Mouse (Mus musculus) CD8-positive naive resting alpha-beta T cell, adult 57 days (primary cell): ENCODE measurements around the gene Fcgrt. TPM values are rescaled to one million over a fixed set of nuclear protein-coding genes. Genes with fewer than 3 reads are reported as not detected.

Experiments
- total RNA-seq: library from RNA; stranded (reverse); gene quantifications from one replicate; pipeline ENCODE4 v1.2.4, GENCODE M21; 2023

Fcgrt gene
- 49.4 TPM for total RNA-seq

GRCm38 (mm10) chr7:45103652-45104180, at the start of gene Fcgrt:
Gene Fcgrt, minus strand, starts transcription at chr7:45103851.

GRCm38 (mm10) chr7:45135993-45136567, 32.4 kb upstream of the Fcgrt start, which contains the start of the genes Gm45713 and Flt3l:
Gene Gm45713, minus strand, starts transcription at chr7:45136231.
Gene Flt3l, minus strand, starts transcription at chr7:45136432.

GRCm38 (mm10) chr7:45128624-45129246, 25.1 kb upstream of the Fcgrt start, which contains the start of gene Rpl13a:
Gene Rpl13a, minus strand, starts transcription at chr7:45128761.

GRCm38 (mm10) chr7:45124224-45125143, 20.8 kb upstream of the Fcgrt start, which contains the start of gene Rps11:
Gene Rps11, minus strand, starts transcription at chr7:45124439.

GRCm38 (mm10) chr7:45092048-45092447, 11.6 kb downstream of the Fcgrt start, which contains the start of gene Rcn3:
Gene Rcn3, minus strand, starts transcription at chr7:45092221.

GRCm38 (mm10) chr7:45062239-45062835, 41.3 kb downstream of the Fcgrt start, which contains the start of the genes Nosip and Prrg2:
Gene Nosip, plus strand, starts transcription at chr7:45062429.
Gene Prrg2, minus strand, starts transcription at chr7:45062677.

GRCm38 (mm10) chr7:45052862-45053116, 50.9 kb downstream of the Fcgrt start, which contains the start of gene Prr12:
Gene Prr12, minus strand, starts transcription at chr7:45052881.

Other genes starting within 250 kb of the Fcgrt start
- 46.8 TPM for gene Pnkp, start 246.7 kb downstream of the Fcgrt start, total RNA-seq
- gene Ptov1, start 234.1 kb downstream of the Fcgrt start, total RNA-seq: 26.6 TPM
- gene Med25, start 211.1 kb downstream of the Fcgrt start, total RNA-seq: 62.0 TPM
- 23.6 TPM for gene Fuz, start 207.8 kb downstream of the Fcgrt start, total RNA-seq
- 88.4 TPM for gene Ap2a1, start 174.4 kb downstream of the Fcgrt start, total RNA-seq
- gene Tsks, start 160.6 kb downstream of the Fcgrt start, total RNA-seq: not detected
- gene Cpt1c, start 129.0 kb downstream of the Fcgrt start, total RNA-seq: not detected
- gene Prmt1, start 117.3 kb downstream of the Fcgrt start, total RNA-seq: 147 TPM
- gene Irf3, start 106.2 kb downstream of the Fcgrt start, total RNA-seq: 127 TPM
- 20.4 TPM for gene Bcl2l12, start 105.1 kb downstream of the Fcgrt start, total RNA-seq
- 77.3 TPM for gene Scaf1, start 87.5 kb downstream of the Fcgrt start, total RNA-seq
- gene Rras, start 85.9 kb downstream of the Fcgrt start, total RNA-seq: 11.4 TPM
- 65.4 TPM for gene Prr12, start 51.0 kb downstream of the Fcgrt start, total RNA-seq
- 59.3 TPM for gene Nosip, start 41.4 kb downstream of the Fcgrt start, total RNA-seq
- gene Prrg2, start 41.2 kb downstream of the Fcgrt start, total RNA-seq: 1.7 TPM
- 28.4 TPM for gene Rcn3, start 11.6 kb downstream of the Fcgrt start, total RNA-seq
- 3,136 TPM for gene Rps11, start 20.6 kb upstream of the Fcgrt start, total RNA-seq
- 5,943 TPM for gene Rpl13a, start 24.9 kb upstream of the Fcgrt start, total RNA-seq
- gene Gm45713, start 32.4 kb upstream of the Fcgrt start, total RNA-seq: 1.6 TPM
- 167 TPM for gene Flt3l, start 32.6 kb upstream of the Fcgrt start, total RNA-seq
- gene Pih1d1, start 50.5 kb upstream of the Fcgrt start, total RNA-seq: 32.4 TPM
- 60.3 TPM for gene Aldh16a1, start 50.7 kb upstream of the Fcgrt start, total RNA-seq
- not detected for gene Slc17a7, start 60.1 kb upstream of the Fcgrt start, total RNA-seq
- gene Gfy, start 75.7 kb upstream of the Fcgrt start, total RNA-seq: not detected
- gene Pth2, start 77.1 kb upstream of the Fcgrt start, total RNA-seq: not detected
- 0.83 TPM for gene Ccdc155, start 101.0 kb upstream of the Fcgrt start, total RNA-seq
- gene Dkkl1, start 108.3 kb upstream of the Fcgrt start, total RNA-seq: not detected
- not detected for gene Tead2, start 111.9 kb upstream of the Fcgrt start, total RNA-seq
- gene Cd37, start 135.3 kb upstream of the Fcgrt start, total RNA-seq: 321 TPM
- not detected for gene Slc6a16, start 137.2 kb upstream of the Fcgrt start, total RNA-seq
- not detected for gene Slc6a21, start 173.7 kb upstream of the Fcgrt start, total RNA-seq
- gene Trpm4, start 229.9 kb upstream of the Fcgrt start, total RNA-seq: 7.7 TPM
- not detected for gene Hrc, start 231.4 kb upstream of the Fcgrt start, total RNA-seq